Mouse (Mus musculus): ENCODE data around the gene Fam78a.

DNA sequence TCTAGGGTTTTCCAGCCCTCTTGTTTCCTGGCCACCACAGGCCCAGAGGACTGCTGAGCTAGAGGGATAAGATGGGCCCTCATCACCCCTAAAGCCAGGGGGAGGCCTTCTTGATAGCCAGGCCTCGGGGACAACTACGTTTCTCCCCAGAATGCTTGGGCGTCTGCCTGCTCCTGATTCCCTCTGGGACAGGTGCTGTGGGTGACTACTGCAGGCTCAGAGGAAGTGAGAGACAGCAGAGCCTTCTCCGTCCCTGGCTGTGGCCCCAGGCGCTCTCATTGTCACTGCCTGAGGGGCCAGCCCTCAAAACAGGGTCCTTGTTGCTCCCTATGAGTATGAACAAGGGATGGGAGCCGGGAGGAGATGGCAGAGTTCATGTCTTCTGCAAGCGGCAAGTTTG is 21.3 kb upstream of the Fam78a start:
- no peak for TF ChIP-seq CTCF (IDR thresholded peaks at IDR 0.05; ENCODE audit: low read depth)
- no peak for TF ChIP-seq EP300 (IDR thresholded peaks at IDR 0.05; ENCODE audit: low read depth)

Measured in liver, embryonic 14.5 days (tissue).